Mouse (Mus musculus): ENCODE data around the gene Ppp1r12b. TPM values are rescaled to one million over a fixed set of nuclear protein-coding genes. Genes with fewer than 3 reads are reported as not detected.

The Ppp1r12b gene
- polyA plus RNA-seq, 1 experiment from 2014 or later = 21.2 TPM

GRCm38 (mm10) chr1:134889629-134890028 is 66.1 kb downstream of the Ppp1r12b start:
- Histone ChIP-seq H3K9ac (replicated peaks; ENCODE audit: low read depth, low read length) (no peak overlapping the region), H3K9me3 (ENCODE audit: control insufficient read depth, low read length) (no peaks in the 10 kb centered on the region), H3K27ac (ENCODE audit: low read depth, low read length) (no peak overlapping the region), H3K4me1 (ENCODE audit: control insufficient read depth, insufficient read depth, low read length) (no peaks in the 10 kb centered on the region), H3K4me3 (ENCODE audit: low read depth, low read length) (no peak overlapping the region), H3K36me3 (ENCODE audit: control insufficient read depth, insufficient read depth, low read length) (peaks cover 22% of the 10 kb centered on the region), H3K27me3 (ENCODE audit: control insufficient read depth, insufficient read depth, low read length) (no peaks in the 10 kb centered on the region), H3K4me2 (ENCODE audit: low read depth, low read length) (no peak overlapping the region)
- WGBS = 93% methylated on average over 6 of the region's 6 CpGs
- no peak for ATAC-seq (ENCODE audit: low read depth)

- Histone ChIP-seq H3K9ac (replicated peaks; ENCODE audit: low read depth, low read length) (no peak overlapping the region), H3K27ac (ENCODE audit: low read depth, low read length) (no peak overlapping the region), H3K36me3 (ENCODE audit: control insufficient read depth, insufficient read depth, low read length) (no peaks in the 10 kb centered on the region), H3K9me3 (ENCODE audit: control insufficient read depth, low read length) (no peaks in the 10 kb centered on the region), H3K4me2 (ENCODE audit: low read depth, low read length) (no peak overlapping the region), H3K4me3 (ENCODE audit: low read depth, low read length) (no peak overlapping the region), H3K4me1 (ENCODE audit: control insufficient read depth, insufficient read depth, low read length) (no peaks in the 10 kb centered on the region), H3K27me3 (ENCODE audit: control insufficient read depth, insufficient read depth, low read length) (no peaks in the 10 kb centered on the region)
- no peak for ATAC-seq (ENCODE audit: low read depth)
- WGBS = 56% methylated on average over 4 of the region's 4 CpGs
These were observed 79.9 kb downstream of the Ppp1r12b start for GRCm38 (mm10) chr1:134875800-134876199.

- Histone ChIP-seq H3K4me3 (ENCODE audit: low read depth, low read length) (no peak overlapping the region), H3K27ac (ENCODE audit: low read depth, low read length) (no peak overlapping the region)
- WGBS = 73% methylated on average over 6 of the region's 6 CpGs
These were observed 83.1 kb downstream of the Ppp1r12b start for GRCm38 (mm10) chr1:134872678-134873077.

GRCm38 (mm10) chr1:134866426-134866825 is 89.3 kb downstream of the Ppp1r12b start:
- H3K4me3 ChIP-seq (ENCODE audit: low read depth, low read length) = no peak overlapping the region
- H3K9ac ChIP-seq (replicated peaks; ENCODE audit: low read depth, low read length) = no peak overlapping the region
- no peak overlapping the region for H3K27ac ChIP-seq (ENCODE audit: low read depth, low read length)
- no peak for ATAC-seq (ENCODE audit: low read depth)
- 0 out of 2 replicates have a peak, but pooled peaks cover 5% of the 10 kb centered on the region for H3K36me3 ChIP-seq (ENCODE audit: control insufficient read depth, insufficient read depth, low read length)
- H3K27me3 ChIP-seq (ENCODE audit: control insufficient read depth, insufficient read depth, low read length) = no peaks in the 10 kb centered on the region
- H3K9me3 ChIP-seq (ENCODE audit: control insufficient read depth, low read length) = no peaks in the 10 kb centered on the region
- no peaks in the 10 kb centered on the region for H3K4me1 ChIP-seq (ENCODE audit: control insufficient read depth, insufficient read depth, low read length)
- WGBS = 75% methylated on average over 2 of the region's 2 CpGs
- H3K4me2 ChIP-seq (ENCODE audit: low read depth, low read length) = no peak overlapping the region

More at GRCm38 (mm10) chr1:134872678-134873077, 83.1 kb downstream of the Ppp1r12b start:
- no peak for ATAC-seq (ENCODE audit: low read depth)
- no peaks in the 10 kb centered on the region for H3K27me3 ChIP-seq (ENCODE audit: control insufficient read depth, insufficient read depth, low read length)
- H3K36me3 ChIP-seq (ENCODE audit: control insufficient read depth, insufficient read depth, low read length) = 0 out of 2 replicates have a peak, but pooled peaks cover 5% of the 10 kb centered on the region
- no peak overlapping the region for H3K4me2 ChIP-seq (ENCODE audit: low read depth, low read length)
- no peaks in the 10 kb centered on the region for H3K9me3 ChIP-seq (ENCODE audit: control insufficient read depth, low read length)
- no peak overlapping the region for H3K9ac ChIP-seq (replicated peaks; ENCODE audit: low read depth, low read length)
- no peaks in the 10 kb centered on the region for H3K4me1 ChIP-seq (ENCODE audit: control insufficient read depth, insufficient read depth, low read length)

- peaks cover 1% of the 10 kb centered on the region; the same call in 1 of the 2 replicates for H3K4me1 ChIP-seq (ENCODE audit: control insufficient read depth, insufficient read depth, low read length)
- no peak for ATAC-seq (ENCODE audit: low read depth)
- WGBS = 53% methylated on average over 6 of the region's 6 CpGs
- no peak overlapping the region for H3K27ac ChIP-seq (ENCODE audit: low read depth, low read length)
- H3K4me3 ChIP-seq (ENCODE audit: low read depth, low read length) = no peak overlapping the region
- H3K4me2 ChIP-seq (ENCODE audit: low read depth, low read length) = no peak overlapping the region
- no peaks in the 10 kb centered on the region for H3K9me3 ChIP-seq (ENCODE audit: control insufficient read depth, low read length)
- H3K36me3 ChIP-seq (ENCODE audit: control insufficient read depth, insufficient read depth, low read length) = 0 out of 2 replicates have a peak, but pooled peaks cover 3% of the 10 kb centered on the region
- no peaks in the 10 kb centered on the region for H3K27me3 ChIP-seq (ENCODE audit: control insufficient read depth, insufficient read depth, low read length)
- no peak overlapping the region for H3K9ac ChIP-seq (replicated peaks; ENCODE audit: low read depth, low read length)
These were observed 90.2 kb downstream of the Ppp1r12b start for GRCm38 (mm10) chr1:134865552-134865951.

- Histone ChIP-seq H3K27ac (ENCODE audit: low read depth, low read length) (no peak overlapping the region), H3K4me2 (ENCODE audit: low read depth, low read length) (no peak overlapping the region), H3K27me3 (ENCODE audit: control insufficient read depth, insufficient read depth, low read length) (no peaks in the 10 kb centered on the region), H3K4me3 (ENCODE audit: low read depth, low read length) (no peak overlapping the region), H3K9me3 (ENCODE audit: control insufficient read depth, low read length) (no peaks in the 10 kb centered on the region), H3K36me3 (ENCODE audit: control insufficient read depth, insufficient read depth, low read length) (no peaks in the 10 kb centered on the region), H3K4me1 (ENCODE audit: control insufficient read depth, insufficient read depth, low read length) (peaks cover 6% of the 10 kb centered on the region; the same call in 1 of the 2 replicates), H3K9ac (replicated peaks; ENCODE audit: low read depth, low read length) (no peak overlapping the region)
- WGBS = 18% methylated on average over 2 of the region's 2 CpGs
- ATAC-seq (ENCODE audit: low read depth) = no peak
These were observed 95.2 kb downstream of the Ppp1r12b start for GRCm38 (mm10) chr1:134860538-134860937.

- Histone ChIP-seq H3K36me3 (ENCODE audit: control insufficient read depth, insufficient read depth, low read length) (no peaks in the 10 kb centered on the region), H3K4me3 (ENCODE audit: low read depth, low read length) (no peak overlapping the region), H3K9ac (replicated peaks; ENCODE audit: low read depth, low read length) (no peak overlapping the region), H3K27me3 (ENCODE audit: control insufficient read depth, insufficient read depth, low read length) (no peaks in the 10 kb centered on the region), H3K4me2 (ENCODE audit: low read depth, low read length) (no peak overlapping the region), H3K4me1 (ENCODE audit: control insufficient read depth, insufficient read depth, low read length) (peaks cover 6% of the 10 kb centered on the region; the same call in 1 of the 2 replicates), H3K9me3 (ENCODE audit: control insufficient read depth, low read length) (no peaks in the 10 kb centered on the region), H3K27ac (ENCODE audit: low read depth, low read length) (no peak overlapping the region)
- ATAC-seq (ENCODE audit: low read depth) = no peak
- WGBS = 46% methylated on average over 3 of the region's 3 CpGs
These were observed 97.2 kb downstream of the Ppp1r12b start for GRCm38 (mm10) chr1:134858344-134859053.

- H3K4me2 ChIP-seq (ENCODE audit: low read depth, low read length) = no peak overlapping the region
- WGBS = 79% methylated on average over 1 of the region's 1 CpGs
- H3K27me3 ChIP-seq (ENCODE audit: control insufficient read depth, insufficient read depth, low read length) = no peaks in the 10 kb centered on the region
- no peaks in the 10 kb centered on the region for H3K4me1 ChIP-seq (ENCODE audit: control insufficient read depth, insufficient read depth, low read length)
- no peak overlapping the region for H3K9ac ChIP-seq (replicated peaks; ENCODE audit: low read depth, low read length)
- ATAC-seq (ENCODE audit: low read depth) = no peak
- H3K4me3 ChIP-seq (ENCODE audit: low read depth, low read length) = no peak overlapping the region
- H3K36me3 ChIP-seq (ENCODE audit: control insufficient read depth, insufficient read depth, low read length) = no peaks in the 10 kb centered on the region
- no peak overlapping the region for H3K27ac ChIP-seq (ENCODE audit: low read depth, low read length)
- H3K9me3 ChIP-seq (ENCODE audit: control insufficient read depth, low read length) = no peaks in the 10 kb centered on the region
These were observed 101.3 kb downstream of the Ppp1r12b start for GRCm38 (mm10) chr1:134854325-134854982.

GRCm38 (mm10) chr1:134852797-134853196 is 102.9 kb downstream of the Ppp1r12b start:
- no peak overlapping the region for H3K4me3 ChIP-seq (ENCODE audit: low read depth, low read length)
- ATAC-seq (ENCODE audit: low read depth) = no peak
- H3K9me3 ChIP-seq (ENCODE audit: control insufficient read depth, low read length) = no peaks in the 10 kb centered on the region
- H3K36me3 ChIP-seq (ENCODE audit: control insufficient read depth, insufficient read depth, low read length) = no peaks in the 10 kb centered on the region
- H3K27me3 ChIP-seq (ENCODE audit: control insufficient read depth, insufficient read depth, low read length) = no peaks in the 10 kb centered on the region
- no peak overlapping the region for H3K27ac ChIP-seq (ENCODE audit: low read depth, low read length)
- no peaks in the 10 kb centered on the region for H3K4me1 ChIP-seq (ENCODE audit: control insufficient read depth, insufficient read depth, low read length)
- 96% methylated on average over 3 of the region's 3 CpGs for WGBS
- no peak overlapping the region for H3K4me2 ChIP-seq (ENCODE audit: low read depth, low read length)
- H3K9ac ChIP-seq (replicated peaks; ENCODE audit: low read depth, low read length) = no peak overlapping the region
